Mouse (Mus musculus): ENCODE results near the gene Nlrp3. TPM values are rescaled to one million over a fixed set of nuclear protein-coding genes. Genes with fewer than 3 reads are reported as not detected.
"Not testable (repeated sequence)": the region's sequence is repeated elsewhere in the genome, so short reads cannot be mapped to it uniquely, and the experiment has no call there.

Nlrp3 gene
- polyA plus RNA-seq, 2 experiments, result 0.39 to 0.54 TPM

DNA sequence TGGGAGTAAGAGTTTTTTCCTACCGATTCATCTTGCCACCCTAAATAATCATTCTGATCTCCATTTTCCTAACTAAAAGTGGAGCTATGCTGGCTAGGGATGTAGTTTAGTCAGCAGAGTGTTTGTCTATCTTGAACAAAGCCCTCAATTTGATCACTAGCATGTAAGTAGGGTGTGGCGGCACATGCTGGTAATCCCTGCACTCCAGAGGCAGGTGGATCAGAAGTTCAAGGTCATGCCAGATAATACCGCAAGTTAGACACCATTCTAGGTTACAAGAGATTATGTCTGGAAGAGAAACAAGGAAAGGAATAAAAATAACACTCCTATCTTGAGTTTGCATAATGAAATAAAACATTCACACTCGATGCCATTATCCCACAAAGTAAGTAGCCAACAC is 21.0 kb downstream of the Nlrp3 start:
- H3K4me3 ChIP-seq (ENCODE audit: insufficient read depth in 1 of 2, low read depth in 2 of 2, low read length in 2 of 2), result no peak overlapping the region
- H3K9me3 ChIP-seq (ENCODE audit: control insufficient read depth, low read length), result no peaks in the 10 kb centered on the region
- DNase-seq (ENCODE audit: low read depth in 3 of 3, low spot score in 3 of 3), result no peak
- no peaks in the 10 kb centered on the region for H3K27me3 ChIP-seq (ENCODE audit: control insufficient read depth, insufficient read depth, low read length)
- ATAC-seq (ENCODE audit: insufficient read depth), result no peak
- H3K9ac ChIP-seq (replicated peaks), result no peak overlapping the region
- no peaks in the 10 kb centered on the region for H3K36me3 ChIP-seq (replicated peaks; ENCODE audit: control insufficient read depth, insufficient read depth, low read depth)
- 72% methylated on average over 4 of the region's 4 CpGs for WGBS (ENCODE audit: insufficient replicate concordance)
- no peak overlapping the region for H3K27ac ChIP-seq
- no peak overlapping the region for H3K4me2 ChIP-seq (ENCODE audit: low read depth)
- TF ChIP-seq CTCF (IDR thresholded peaks at IDR 0.05; ENCODE audit: low read depth) (no peak), EP300 (IDR thresholded peaks at IDR 0.05; ENCODE audit: low read depth) (no peak)
- H3K4me1 ChIP-seq (replicated peaks; ENCODE audit: control insufficient read depth in 2 of 2, insufficient read depth in 2 of 2, low read length in 1 of 2), result no peaks in the 10 kb centered on the region

DNA sequence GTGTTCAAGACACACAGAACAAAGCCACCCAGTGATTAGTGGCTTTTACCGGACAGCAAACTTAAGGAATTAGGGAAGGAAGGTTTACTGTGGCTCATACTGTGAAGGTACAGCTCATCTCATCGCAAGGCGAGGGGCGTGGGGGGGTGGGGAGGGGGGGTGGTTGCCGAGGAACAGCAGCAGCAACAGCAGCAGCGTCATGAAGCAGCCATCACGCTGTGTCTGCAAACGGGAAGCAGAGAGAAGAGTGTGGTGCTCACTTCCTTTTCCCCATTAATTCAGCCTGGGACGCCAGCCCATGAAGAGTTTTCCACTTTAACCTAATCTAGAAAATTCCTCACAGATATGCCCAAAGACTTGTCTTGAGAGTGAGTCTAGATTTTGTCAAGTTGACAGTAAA is 21.5 kb downstream of the Nlrp3 start:
- Histone ChIP-seq H3K36me3 (replicated peaks; ENCODE audit: control insufficient read depth, insufficient read depth, low read depth) (no peaks in the 10 kb centered on the region), H3K9me3 (ENCODE audit: control insufficient read depth, low read length) (no peaks in the 10 kb centered on the region), H3K4me3 (ENCODE audit: insufficient read depth in 1 of 2, low read depth in 2 of 2, low read length in 2 of 2) (no peak overlapping the region), H3K27ac (no peak overlapping the region), H3K4me2 (ENCODE audit: low read depth) (no peak overlapping the region), H3K4me1 (replicated peaks; ENCODE audit: control insufficient read depth in 2 of 2, insufficient read depth in 2 of 2, low read length in 1 of 2) (no peaks in the 10 kb centered on the region), H3K27me3 (ENCODE audit: control insufficient read depth, insufficient read depth, low read length) (no peaks in the 10 kb centered on the region), H3K9ac (replicated peaks) (no peak overlapping the region)
- TF ChIP-seq CTCF (IDR thresholded peaks at IDR 0.05; ENCODE audit: low read depth), result no peak
- no peak for TF ChIP-seq EP300 (IDR thresholded peaks at IDR 0.05; ENCODE audit: low read depth)
- WGBS (ENCODE audit: insufficient replicate concordance), result 46% methylated on average over 9 of the region's 9 CpGs
- DNase-seq (ENCODE audit: low read depth in 3 of 3, low spot score in 3 of 3) (no peak), ATAC-seq (ENCODE audit: insufficient read depth) (no peak)

DNA sequence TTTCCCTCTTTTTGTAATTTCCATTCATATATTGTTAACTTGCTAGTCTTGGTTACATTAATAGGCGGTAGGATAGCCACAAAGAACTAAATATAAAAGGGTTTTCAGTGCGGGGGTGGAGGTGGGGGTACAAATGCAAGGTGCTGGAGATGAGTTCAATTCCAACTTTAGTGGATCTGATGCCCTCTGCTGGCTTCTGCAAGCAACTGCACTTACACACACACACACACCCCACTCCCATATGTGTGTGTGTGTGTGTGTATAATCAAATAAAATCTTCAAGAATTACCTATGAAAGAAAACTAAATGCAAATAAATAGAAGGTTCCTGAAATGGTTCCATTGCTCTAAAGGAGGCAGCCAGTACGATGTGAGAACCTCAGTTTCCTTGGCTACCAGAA is 27.9 kb downstream of the Nlrp3 start:
- no peaks in the 10 kb centered on the region; the same call in 1 of the 2 replicates for H3K27me3 ChIP-seq (ENCODE audit: control insufficient read depth, insufficient read depth, low read length)
- 33% methylated on average over 3 of the region's 3 CpGs for WGBS (ENCODE audit: insufficient replicate concordance)
- no peak overlapping the region for H3K9ac ChIP-seq (replicated peaks)
- H3K36me3 ChIP-seq (replicated peaks; ENCODE audit: control insufficient read depth, insufficient read depth, low read depth), result no peaks in the 10 kb centered on the region
- DNase-seq (ENCODE audit: low read depth in 3 of 3, low spot score in 3 of 3) (no peak), ATAC-seq (ENCODE audit: insufficient read depth) (no peak)
- peak; percentile 64 for TF ChIP-seq CTCF (IDR thresholded peaks at IDR 0.05; ENCODE audit: low read depth)
- TF ChIP-seq EP300 (IDR thresholded peaks at IDR 0.05; ENCODE audit: low read depth), result no peak
- no peaks in the 10 kb centered on the region for H3K9me3 ChIP-seq (ENCODE audit: control insufficient read depth, low read length)
- H3K4me1 ChIP-seq (replicated peaks; ENCODE audit: control insufficient read depth in 2 of 2, insufficient read depth in 2 of 2, low read length in 1 of 2), result no peaks in the 10 kb centered on the region
- no peak overlapping the region for H3K4me3 ChIP-seq (ENCODE audit: insufficient read depth in 1 of 2, low read depth in 2 of 2, low read length in 2 of 2)
- H3K4me2 ChIP-seq (ENCODE audit: low read depth), result no peak overlapping the region
- H3K27ac ChIP-seq, result no peak overlapping the region

DNA sequence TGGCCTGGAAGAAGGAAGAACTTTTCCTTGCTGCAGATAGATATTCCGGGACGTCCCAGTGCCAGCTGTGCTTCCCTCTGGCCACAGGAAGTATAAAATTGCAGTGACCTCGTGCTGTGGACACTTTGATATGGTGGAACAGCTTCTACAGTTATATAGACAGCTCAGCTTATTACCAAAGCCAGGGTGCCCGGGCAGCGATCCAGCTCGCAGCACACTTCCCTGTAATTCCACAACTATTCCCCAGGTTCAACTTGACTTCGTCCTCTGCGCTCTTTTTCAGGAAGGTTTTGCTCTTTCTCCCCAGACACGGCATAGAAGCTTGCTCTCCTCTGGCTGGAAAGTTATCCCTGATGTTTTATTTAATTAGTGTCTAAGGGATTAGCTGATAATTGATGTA is 34.4 kb downstream of the Nlrp3 start:
- H3K36me3 ChIP-seq (replicated peaks; ENCODE audit: control insufficient read depth, insufficient read depth, low read depth), result no peaks in the 10 kb centered on the region
- ATAC-seq (ENCODE audit: insufficient read depth) (no peak), DNase-seq (ENCODE audit: low read depth in 3 of 3, low spot score in 3 of 3) (no peak)
- WGBS (ENCODE audit: insufficient replicate concordance), result 44% methylated on average over 9 of the region's 9 CpGs
- no peaks in the 10 kb centered on the region; the same call in 1 of the 2 replicates for H3K27me3 ChIP-seq (ENCODE audit: control insufficient read depth, insufficient read depth, low read length)
- H3K27ac ChIP-seq, result no peak overlapping the region
- no peaks in the 10 kb centered on the region for H3K4me1 ChIP-seq (replicated peaks; ENCODE audit: control insufficient read depth in 2 of 2, insufficient read depth in 2 of 2, low read length in 1 of 2)
- H3K4me2 ChIP-seq (ENCODE audit: low read depth), result no peak overlapping the region
- H3K9me3 ChIP-seq (ENCODE audit: control insufficient read depth, low read length), result no peaks in the 10 kb centered on the region
- no peak overlapping the region for H3K9ac ChIP-seq (replicated peaks)
- TF ChIP-seq EP300 (IDR thresholded peaks at IDR 0.05; ENCODE audit: low read depth), result no peak
- H3K4me3 ChIP-seq (ENCODE audit: insufficient read depth in 1 of 2, low read depth in 2 of 2, low read length in 2 of 2), result no peak overlapping the region

DNA sequence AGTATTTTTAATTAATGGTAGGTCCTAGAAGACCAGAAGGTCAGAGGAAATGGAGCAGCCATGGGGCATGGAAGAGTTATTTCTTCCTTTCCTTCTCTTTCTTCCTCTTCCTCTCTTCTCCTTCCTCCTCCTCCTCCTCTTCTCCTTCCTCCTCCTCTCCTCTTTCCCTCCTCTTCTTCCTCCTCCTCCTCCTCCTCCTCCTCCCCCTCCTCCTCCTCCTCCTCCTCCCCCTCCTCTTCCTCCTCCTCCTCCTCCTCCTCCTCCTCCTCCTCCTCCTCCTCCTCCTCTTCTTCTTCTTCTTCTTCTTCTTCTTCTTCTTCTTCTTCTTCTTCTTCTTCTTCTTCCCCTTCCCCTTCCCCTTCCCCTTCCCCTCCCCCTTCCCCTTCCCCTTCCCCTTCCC is 34.8 kb downstream of the Nlrp3 start, which contains the start of gene Olfr222:
Gene Olfr222, minus strand, starts transcription at position 101 of the 400 bp plus-strand sequence.
- H3K9me3 ChIP-seq (ENCODE audit: control insufficient read depth, low read length); H3K27me3 ChIP-seq (ENCODE audit: control insufficient read depth, insufficient read depth, low read length); H3K4me1 ChIP-seq (replicated peaks; ENCODE audit: control insufficient read depth in 2 of 2, insufficient read depth in 2 of 2, low read length in 1 of 2); H3K27ac ChIP-seq; H3K36me3 ChIP-seq (replicated peaks; ENCODE audit: control insufficient read depth, insufficient read depth, low read depth); H3K4me2 ChIP-seq (ENCODE audit: low read depth); ATAC-seq (ENCODE audit: insufficient read depth); H3K4me3 ChIP-seq (ENCODE audit: insufficient read depth in 1 of 2, low read depth in 2 of 2, low read length in 2 of 2); DNase-seq (ENCODE audit: low read depth in 3 of 3, low spot score in 3 of 3); H3K9ac ChIP-seq (replicated peaks): not testable (repeated sequence)

DNA sequence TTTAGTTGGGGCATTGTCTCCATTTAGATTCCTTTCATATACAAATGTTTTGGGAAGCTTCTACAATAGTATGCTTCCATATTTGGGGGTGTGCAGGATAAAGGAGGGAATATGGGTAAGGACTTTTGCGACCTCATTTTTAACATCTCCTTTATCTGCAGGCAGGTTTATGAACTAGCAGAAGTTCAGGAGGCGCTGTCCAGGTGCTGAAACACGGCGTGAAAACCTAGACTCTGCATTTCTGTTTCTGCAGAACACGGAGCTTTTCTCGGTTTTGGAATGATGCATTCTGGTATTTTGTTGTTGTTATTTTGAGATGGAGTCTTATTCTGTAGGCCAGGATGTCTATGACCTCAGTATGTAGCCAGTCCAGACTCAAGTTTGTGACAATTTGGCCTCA is 43.2 kb downstream of the Nlrp3 start:
- H3K27ac ChIP-seq, result no peak overlapping the region
- peak in 1 of 3 experiments; percentile 4 for DNase-seq (ENCODE audit: low read depth in 3 of 3, low spot score in 3 of 3)
- H3K36me3 ChIP-seq (replicated peaks; ENCODE audit: control insufficient read depth, insufficient read depth, low read depth), result no peaks in the 10 kb centered on the region
- ATAC-seq (ENCODE audit: insufficient read depth), result no peak
- TF ChIP-seq EP300 (IDR thresholded peaks at IDR 0.05; ENCODE audit: low read depth), result no peak
- TF ChIP-seq CTCF (IDR thresholded peaks at IDR 0.05; ENCODE audit: low read depth), result no peak
- no peak overlapping the region for H3K9ac ChIP-seq (replicated peaks)
- no peak overlapping the region for H3K4me3 ChIP-seq (ENCODE audit: insufficient read depth in 1 of 2, low read depth in 2 of 2, low read length in 2 of 2)
- no peaks in the 10 kb centered on the region for H3K27me3 ChIP-seq (ENCODE audit: control insufficient read depth, insufficient read depth, low read length)
- H3K4me1 ChIP-seq (replicated peaks; ENCODE audit: control insufficient read depth in 2 of 2, insufficient read depth in 2 of 2, low read length in 1 of 2), result no peaks in the 10 kb centered on the region
- no peaks in the 10 kb centered on the region for H3K9me3 ChIP-seq (ENCODE audit: control insufficient read depth, low read length)
- WGBS (ENCODE audit: insufficient replicate concordance), result 21% methylated on average over 6 of the region's 6 CpGs
- no peak overlapping the region for H3K4me2 ChIP-seq (ENCODE audit: low read depth)

All from liver, embryonic 14.5 days (tissue).